Mouse (Mus musculus) mammary gland, adult 2 months (tissue): Measurements from ENCODE around the gene Gm29776. TPM values are rescaled to one million over a fixed set of nuclear protein-coding genes. Genes with fewer than 3 reads are reported as not detected.

ENCODE experiments used
- polyA plus RNA-seq: library from polyadenylated mRNA; depleted of rRNA; stranded (reverse); fragments of >200 nt; gene quantifications from 2 replicates; pipeline ENCODE4 v1.2.3, GENCODE M21; 2012; ENCODE audit warnings: low replicate concordance; rRNA removed

Gm29776 gene
- polyA plus RNA-seq, result 0.06 and 0.12 TPM in 2 replicates

DNA sequence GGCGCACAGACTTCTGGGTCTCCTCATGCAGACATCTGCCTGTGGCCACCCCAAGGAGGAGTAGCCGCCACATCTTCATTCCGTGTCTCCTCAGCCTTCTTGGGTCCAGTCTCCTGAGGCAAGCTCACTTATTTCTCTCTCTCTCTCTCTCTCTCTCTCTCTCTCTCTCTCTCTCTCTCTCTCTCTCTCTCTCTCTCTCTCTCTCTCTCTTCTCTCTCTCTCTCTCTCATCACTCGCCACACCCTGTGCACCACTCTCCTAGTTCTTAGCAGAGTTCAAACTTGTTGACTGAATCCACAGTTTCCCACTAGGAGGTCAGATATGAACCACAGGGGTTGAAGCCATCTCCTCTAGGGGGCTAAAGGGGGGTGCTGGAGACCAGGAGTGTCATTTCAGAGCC, at the start of gene Gm29776:
Gm29776 (minus strand) TSS at position 101 of the 400 bp plus-strand sequence.

DNA sequence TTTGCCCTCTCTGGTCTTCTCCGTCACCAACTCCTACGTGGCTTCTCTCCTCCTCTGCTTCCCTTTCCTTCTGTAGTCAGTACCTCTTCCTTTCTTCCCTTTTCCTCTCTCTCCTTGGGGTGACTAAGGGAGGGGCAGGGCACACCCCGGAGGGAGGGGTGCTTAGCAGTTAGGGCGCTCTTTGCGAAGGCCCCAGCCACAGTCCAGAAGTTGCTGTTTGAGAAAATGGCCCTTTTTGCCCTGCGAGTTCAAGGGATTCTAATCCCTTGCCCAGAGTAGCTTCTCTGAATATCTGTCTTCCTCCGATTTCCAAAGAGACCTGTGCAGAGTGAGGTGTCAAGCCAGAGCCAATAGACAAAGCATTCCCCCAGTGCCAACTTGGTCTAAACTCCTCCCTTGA, 13.4 kb upstream of the Gm29776 start, which contains the start of gene Cebpe:
Cebpe (minus strand) TSS at position 101 of the 400 bp plus-strand sequence.

DNA sequence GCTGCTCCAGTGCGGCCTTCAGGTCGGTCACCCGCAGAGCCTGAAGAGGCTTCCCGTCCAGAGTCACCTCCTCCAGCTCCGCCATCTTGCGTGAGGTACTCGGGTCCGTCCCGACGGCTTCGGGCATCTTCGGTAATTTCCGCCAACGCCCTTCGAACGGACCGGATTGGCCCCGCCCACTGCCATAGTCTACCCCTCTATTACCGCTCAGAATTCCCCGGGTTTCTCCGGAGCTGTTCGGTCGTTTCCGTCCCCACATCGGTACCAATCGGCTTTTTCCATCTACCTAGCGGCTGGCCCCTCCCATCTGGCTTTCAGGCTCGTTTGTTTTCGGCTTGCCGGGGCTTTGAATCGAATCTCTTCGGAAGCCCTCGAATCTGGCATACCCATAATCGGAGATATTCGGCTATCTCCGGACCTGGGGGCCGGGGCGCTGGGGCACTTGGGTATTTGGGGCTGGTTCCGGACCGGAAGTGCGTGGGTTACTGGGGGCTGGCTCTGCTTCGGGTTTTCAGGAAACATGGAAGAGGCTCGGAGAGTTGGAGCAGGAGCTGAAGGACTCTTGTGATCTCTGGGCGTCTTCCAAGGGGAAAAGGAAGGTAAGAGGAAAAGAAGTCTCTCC, 12.0 kb downstream of the Gm29776 start, which contains the start of gene Acin1:
Acin1 (minus strand) TSS at position 410 of the 622 bp plus-strand sequence.

DNA sequence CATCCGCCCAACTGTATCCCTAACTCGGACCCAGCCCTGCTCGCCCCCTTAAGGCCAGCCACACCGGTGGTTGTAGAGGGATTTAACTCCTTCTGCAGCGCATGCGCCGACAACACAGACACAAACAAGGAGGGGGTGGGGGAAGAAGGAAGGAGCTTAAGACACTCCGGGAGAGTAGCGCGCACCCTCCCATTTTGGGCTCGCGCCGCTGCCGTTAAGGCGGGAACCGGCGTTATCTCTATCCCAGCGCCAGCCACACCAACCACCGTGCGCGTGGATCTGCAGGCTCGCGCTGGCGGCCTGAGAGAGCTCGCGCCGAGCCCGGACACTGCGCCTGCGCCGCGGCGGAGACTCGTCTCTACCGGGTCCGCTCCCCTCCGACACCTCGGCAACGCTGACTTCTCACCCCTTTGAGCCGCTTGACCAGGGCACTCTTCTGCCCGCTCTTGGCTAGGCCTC, 12.5 kb downstream of the Gm29776 start, which contains the start of gene 1700123O20Rik:
1700123O20Rik (plus strand) TSS at position 154 of the 459 bp plus-strand sequence.

Other genes starting within 250 kb of the Gm29776 start
- 161 and 252 TPM in 2 replicates for gene Lrp10, start 234.7 kb downstream of the Gm29776 start, polyA plus RNA-seq
- 0.49 and 0.55 TPM in 2 replicates for gene Rem2, start 222.7 kb downstream of the Gm29776 start, polyA plus RNA-seq
- gene Prmt5, start 181.3 kb downstream of the Gm29776 start, polyA plus RNA-seq, result 27.1 and 42.3 TPM in 2 replicates
- 9.0 and 11.4 TPM in 2 replicates for gene Haus4, start 144.2 kb downstream of the Gm29776 start, polyA plus RNA-seq
- gene Ajuba, start 121.3 kb downstream of the Gm29776 start, polyA plus RNA-seq, result 18.0 and 23.6 TPM in 2 replicates
- 3.0 and 8.9 TPM in 2 replicates for gene 4931414P19Rik, start 92.8 kb downstream of the Gm29776 start, polyA plus RNA-seq
- 175 and 188 TPM in 2 replicates for gene Psmb5, start 80.8 kb downstream of the Gm29776 start, polyA plus RNA-seq
- gene Psmb11, start 77.4 kb downstream of the Gm29776 start, polyA plus RNA-seq, result 0.19 TPM in 1 of 2 replicates, not detected in the other
- gene Gm17606, start 57.9 kb downstream of the Gm29776 start, polyA plus RNA-seq, result not detected in 2 replicates
- gene Cdh24, start 57.5 kb downstream of the Gm29776 start, polyA plus RNA-seq, result 4.4 and 7.5 TPM in 2 replicates
- 52.1 and 110 TPM in 2 replicates for gene 1700123O20Rik, start 12.6 kb downstream of the Gm29776 start, polyA plus RNA-seq
- gene Acin1, start 11.9 kb downstream of the Gm29776 start, polyA plus RNA-seq, result 122 and 125 TPM in 2 replicates
- 2.1 and 3.1 TPM in 2 replicates for gene Cebpe, start 13.3 kb upstream of the Gm29776 start, polyA plus RNA-seq
- gene Slc7a8, start 83.1 kb upstream of the Gm29776 start, polyA plus RNA-seq, result 11.6 and 16.1 TPM in 2 replicates
- gene Rnf212b, start 115.3 kb upstream of the Gm29776 start, polyA plus RNA-seq, result 0.29 TPM in 1 of 2 replicates, not detected in the other
- 3.5 and 9.6 TPM in 2 replicates for gene Homez, start 172.1 kb upstream of the Gm29776 start, polyA plus RNA-seq
- 17.4 and 39.2 TPM in 2 replicates for gene Ppp1r3e, start 178.7 kb upstream of the Gm29776 start, polyA plus RNA-seq
- gene Bcl2l2, start 184.5 kb upstream of the Gm29776 start, polyA plus RNA-seq, result 42.9 and 50.7 TPM in 2 replicates
- gene Gm20521, start 184.6 kb upstream of the Gm29776 start, polyA plus RNA-seq, result 24.7 TPM in 1 of 2 replicates, not detected in the other
- 73.7 and 152 TPM in 2 replicates for gene Pabpn1, start 193.7 kb upstream of the Gm29776 start, polyA plus RNA-seq
- gene Slc22a17, start 214.3 kb upstream of the Gm29776 start, polyA plus RNA-seq, result 75.6 and 107 TPM in 2 replicates
- 38.0 and 58.4 TPM in 2 replicates for gene Efs, start 227.3 kb upstream of the Gm29776 start, polyA plus RNA-seq
- not detected in 2 replicates for gene Il25, start 233.9 kb upstream of the Gm29776 start, polyA plus RNA-seq
- gene Cmtm5, start 237.4 kb upstream of the Gm29776 start, polyA plus RNA-seq, result 2.3 and 6.9 TPM in 2 replicates